Mouse (Mus musculus) midbrain, embryonic 15.5 days (tissue): ENCODE data around the gene Vwf. TPM values are rescaled to one million over a fixed set of nuclear protein-coding genes. Genes with fewer than 3 reads are reported as not detected.

Experiments
- ATAC-seq: fragments of 200-750 bp; cut with Nextera tagmentation; replicated peaks from 2 replicates; pipeline ENCODE4 v1.8.0; 2017; ENCODE audit warnings: moderate TSS enrichment
- H3K27ac ChIP-seq: fragments of 300-500 bp; sonication (generic); 2 replicates; pipeline ENCODE4 v1.5.1; 2015; ENCODE audit warnings: mild to moderate bottlenecking, inconsistent platforms
- H3K27me3 ChIP-seq: fragments of 300-500 bp; sonication (generic); replicated peaks from 2 replicates; pipeline ENCODE4 v1.6.1; 2015; ENCODE audit warnings: inconsistent platforms
- H3K36me3 ChIP-seq: fragments of 300-500 bp; sonication (generic); replicated peaks from 2 replicates; pipeline ENCODE4 v1.6.1; 2015; ENCODE audit warnings: inconsistent platforms
- H3K4me1 ChIP-seq: fragments of 300-500 bp; sonication (generic); 2 replicates; pipeline ENCODE4 v1.6.1; 2015; ENCODE audit warnings: inconsistent platforms
- H3K4me2 ChIP-seq: fragments of 300-500 bp; sonication (generic); 2 replicates; pipeline ENCODE4 v1.6.1; 2015; ENCODE audit warnings: inconsistent platforms, mild to moderate bottlenecking, moderate library complexity
- H3K4me3 ChIP-seq: fragments of 300-500 bp; sonication (generic); 2 replicates; pipeline ENCODE4 v1.5.1; 2015; ENCODE audit warnings: mild to moderate bottlenecking, inconsistent platforms
- H3K9ac ChIP-seq: fragments of 300-500 bp; sonication (generic); 2 replicates; pipeline ENCODE4 v1.6.1; 2015; ENCODE audit warnings: mild to moderate bottlenecking, inconsistent platforms
- H3K9me3 ChIP-seq: fragments of 300-500 bp; sonication (generic); 2 replicates; pipeline ENCODE4 v1.6.1; 2016; ENCODE audit warnings: inconsistent platforms
- WGBS: fragments of 180-500 bp; shearing (Covaris S2); methylation state at CpG from one replicate; pipeline ENCODE4 v1.1.7; 2015; ENCODE audit warnings: mixed read lengths; 5-methylcytosine and 5-hydroxymethylcytosine counted together
- polyA plus RNA-seq: library from polyadenylated mRNA; unstranded; fragments of >200 nt; fragmentation: Nextera tagmentation; extraction: Ambion mirVana; gene quantifications from 2 replicates; pipeline ENCODE4 v1.2.1, GENCODE M21; 2015

Vwf gene
- polyA plus RNA-seq, 1 experiment from 2014 or later, result 11.3 TPM

DNA sequence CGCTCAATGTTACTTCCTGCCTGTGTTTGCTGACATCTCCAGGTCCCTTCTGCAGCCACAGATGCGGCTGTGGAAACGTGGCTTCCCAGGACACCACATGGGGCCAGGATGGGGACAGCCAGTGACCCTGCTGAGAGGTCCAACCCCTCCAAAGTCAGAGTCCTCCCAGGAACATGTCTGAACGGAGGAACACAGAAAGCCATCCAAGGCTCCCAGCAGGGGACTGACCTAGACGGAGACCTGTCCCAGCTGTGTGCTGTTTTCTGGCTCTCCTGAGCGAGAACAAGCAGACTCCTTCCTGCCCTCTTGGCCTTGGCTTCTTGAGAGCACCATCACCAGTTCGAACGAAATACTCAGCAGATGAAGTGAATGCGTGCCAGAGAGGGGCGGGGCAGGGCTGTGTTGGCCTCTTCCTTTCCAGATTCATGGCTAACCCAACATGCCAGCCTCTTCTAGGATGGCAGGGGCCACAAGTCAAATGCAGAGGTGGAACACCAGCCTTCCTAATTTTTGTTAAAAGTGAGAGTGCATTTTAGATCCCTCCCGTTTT, 183.5 kb downstream of the Vwf start:
- no peak overlapping the region for H3K4me3 ChIP-seq
- no peaks in the 10 kb centered on the region for H3K27me3 ChIP-seq
- no peaks in the 10 kb centered on the region for H3K9me3 ChIP-seq
- H3K4me1 ChIP-seq, result no peaks in the 10 kb centered on the region
- ATAC-seq, result no peak
- H3K9ac ChIP-seq, result no peak overlapping the region
- H3K4me2 ChIP-seq, result no peak overlapping the region
- no peaks in the 10 kb centered on the region for H3K36me3 ChIP-seq
- 68% methylated on average over 11 of the region's 11 CpGs for WGBS
- H3K27ac ChIP-seq, result no peak overlapping the region

Other genes starting within 250 kb of the Vwf start
- 14.2 and 16.4 TPM in 2 replicates for gene Ltbr, start 232.9 kb upstream of the Vwf start, polyA plus RNA-seq
- gene Scnn1a, start 226.1 kb upstream of the Vwf start, polyA plus RNA-seq, result 0.70 and 0.72 TPM in 2 replicates
- gene Tnfrsf1a, start 197.4 kb upstream of the Vwf start, polyA plus RNA-seq, result 11.6 and 14.6 TPM in 2 replicates
- 0.23 and 0.32 TPM in 2 replicates for gene Plekhg6, start 166.0 kb upstream of the Vwf start, polyA plus RNA-seq
- gene Cd9, start 52.0 kb upstream of the Vwf start, polyA plus RNA-seq, result 58.9 and 66.9 TPM in 2 replicates
- gene Ano2, start 143.6 kb downstream of the Vwf start, polyA plus RNA-seq, result 0.19 and 0.34 TPM in 2 replicates